Mouse (Mus musculus) left cerebral cortex, postnatal 4 days (tissue): Measurements from ENCODE around the gene Zfp385a. TPM values are rescaled to one million over a fixed set of nuclear protein-coding genes. Genes with fewer than 3 reads are reported as not detected.
"Not testable (repeated sequence)": the region's sequence is repeated elsewhere in the genome, so short reads cannot be mapped to it uniquely, and the experiment has no call there.

Experiments used
- DNase-seq: peaks from one replicate; pipeline ENCODE4 v3.0.0-alpha.2; 2022
- intact Hi-C: fragments of 180-260 bp; cut with DNase I; formaldehyde crosslinking; loops from one replicate; pipeline ENCODE4 v1.15.1; 2025
- total RNA-seq, 2 experiments: library from RNA; stranded (reverse); gene quantifications; 2 replicates each; pipeline ENCODE4 v1.2.3; 2021

The Zfp385a gene
- total RNA-seq, 2 experiments from 2014 or later: 47.8 to 52.7 TPM

DNA sequence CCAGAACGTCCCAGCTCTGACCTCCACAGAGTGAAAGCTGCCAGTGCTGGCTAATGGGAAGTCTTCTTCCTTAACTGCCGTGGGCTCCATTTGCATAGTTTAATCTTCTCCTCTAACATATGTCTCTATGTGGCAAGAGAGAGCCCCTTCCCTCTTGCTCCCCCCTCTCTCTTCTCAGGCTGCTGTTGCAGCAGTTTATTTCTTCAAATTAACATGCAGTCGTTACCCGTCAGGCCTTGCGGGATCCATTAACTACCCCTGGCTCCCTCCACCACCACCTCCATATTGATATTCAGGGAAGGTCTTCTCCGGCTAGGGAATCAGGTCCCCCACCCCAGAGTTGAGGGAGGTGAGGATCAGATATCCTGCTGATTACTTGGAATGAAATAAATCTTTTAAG is 42.6 kb downstream of the Zfp385a start:
- DNase-seq: no peak
- intact Hi-C loops: no loop called here

DNA sequence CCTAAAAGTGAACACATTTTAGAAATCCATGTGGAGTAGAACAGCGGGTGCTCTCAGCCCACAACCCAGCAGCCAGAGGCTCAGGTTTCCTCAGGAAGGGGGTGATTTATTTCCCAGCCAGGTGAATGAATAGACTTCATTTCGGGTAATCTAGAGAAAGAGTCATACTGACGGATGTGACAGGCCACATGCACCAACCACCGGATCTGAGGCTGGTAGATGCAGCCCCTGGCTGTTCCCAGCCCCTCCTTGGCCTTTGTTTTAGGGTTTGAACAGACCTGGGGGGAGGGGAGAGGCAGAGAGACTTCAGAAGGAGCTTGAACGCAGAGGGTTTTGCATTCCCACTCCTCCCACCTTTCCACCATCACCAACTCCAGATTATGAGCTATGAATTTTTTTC is 44.0 kb downstream of the Zfp385a start:
- DNase-seq: no peak
- intact Hi-C loops: no loop called here

DNA sequence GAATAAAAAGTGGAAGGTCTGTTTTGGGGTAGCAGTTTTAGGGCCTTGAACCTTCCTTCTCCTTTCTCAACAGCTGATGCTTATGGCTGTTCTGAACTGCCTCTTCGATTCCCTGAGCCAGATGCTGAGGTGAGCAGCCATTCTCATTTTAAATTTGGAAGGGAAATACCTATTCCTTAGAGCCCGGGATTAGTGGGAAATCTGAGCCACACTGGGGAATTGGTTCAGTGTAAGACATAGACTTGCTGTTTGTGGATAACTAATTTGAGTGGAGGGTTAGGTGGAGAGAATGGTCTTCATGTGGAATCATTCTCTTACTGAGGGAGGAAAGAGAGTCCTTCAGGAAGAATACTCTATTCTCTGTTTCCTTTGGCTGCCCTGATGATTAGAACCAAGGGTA is 45.2 kb downstream of the Zfp385a start:
- intact Hi-C loops: no loop called here
- DNase-seq: no peak

DNA sequence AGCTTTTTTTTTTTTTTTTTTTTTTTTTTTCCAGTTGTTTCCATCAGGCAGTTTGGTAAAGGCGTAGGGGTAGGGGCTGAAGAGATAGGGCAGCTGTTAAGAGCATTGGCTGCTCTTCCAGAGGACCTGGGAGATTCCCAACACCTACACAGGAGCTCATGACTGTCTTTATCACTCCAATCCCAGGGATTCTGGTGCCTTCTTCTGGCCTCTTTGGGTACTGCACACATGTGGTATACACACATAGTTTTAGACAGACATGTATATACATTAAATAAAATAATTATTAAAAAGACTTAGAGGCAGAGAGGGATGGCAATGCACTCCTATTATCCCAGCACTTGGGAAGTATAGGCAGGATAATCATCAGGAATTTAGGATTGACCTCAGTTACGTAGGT is 46.5 kb downstream of the Zfp385a start:
- no peak for DNase-seq
- intact Hi-C loops: no loop called here

DNA sequence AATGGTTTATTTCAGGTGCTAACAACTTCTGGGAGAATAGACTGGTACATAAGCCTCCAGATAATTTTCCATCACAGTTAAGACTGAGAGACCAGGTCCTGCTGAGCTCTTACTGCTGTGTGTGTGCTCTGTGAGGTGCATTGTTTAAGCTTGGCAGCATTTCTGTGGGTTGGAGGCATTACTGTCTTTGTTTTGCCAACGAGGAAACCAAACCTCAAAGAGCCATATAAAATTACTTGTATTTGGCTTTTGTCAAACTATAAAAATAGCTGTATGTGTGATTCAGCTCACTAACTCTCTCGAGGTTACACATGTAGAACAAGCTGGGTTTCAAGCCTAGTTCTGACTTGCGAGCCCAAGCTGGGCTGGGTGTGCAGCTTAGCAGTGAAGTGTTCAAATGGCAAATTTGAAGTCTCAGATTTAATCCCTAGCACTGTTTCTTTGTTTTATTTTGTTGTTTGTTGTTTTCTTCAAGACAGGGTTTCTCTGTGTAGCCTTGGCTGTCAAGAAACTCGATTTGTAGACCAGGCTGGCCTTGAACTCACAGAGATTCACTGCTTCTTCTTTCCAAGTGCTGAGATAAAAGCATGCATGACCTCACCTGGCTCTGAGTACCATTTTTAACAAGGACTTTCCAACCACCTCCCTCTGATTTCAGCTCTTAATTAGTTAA is 47.1 kb downstream of the Zfp385a start:
- DNase-seq: no peak
- intact Hi-C loops: no loop called here

DNA sequence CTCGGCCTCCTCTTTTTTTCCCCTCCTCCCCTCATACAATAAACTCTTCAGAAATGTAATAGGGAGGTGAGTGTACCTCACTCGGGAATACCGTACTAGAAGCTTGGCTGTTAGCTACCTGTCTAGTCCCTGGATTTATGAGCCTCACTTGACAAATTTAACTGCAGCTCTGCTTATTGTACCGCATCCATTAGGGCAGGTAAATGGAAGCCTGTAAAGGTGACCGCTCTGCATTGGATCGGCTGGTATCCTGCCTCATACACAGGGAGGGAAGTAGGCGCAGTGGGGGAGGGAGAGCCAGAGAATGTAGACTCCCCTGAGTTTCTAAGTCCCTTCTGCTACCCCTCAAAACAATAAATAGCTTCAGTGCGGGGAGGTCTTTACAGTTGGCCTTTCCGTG is 49.0 kb downstream of the Zfp385a start:
- intact Hi-C loops: no loop called here
- DNase-seq: no peak

DNA sequence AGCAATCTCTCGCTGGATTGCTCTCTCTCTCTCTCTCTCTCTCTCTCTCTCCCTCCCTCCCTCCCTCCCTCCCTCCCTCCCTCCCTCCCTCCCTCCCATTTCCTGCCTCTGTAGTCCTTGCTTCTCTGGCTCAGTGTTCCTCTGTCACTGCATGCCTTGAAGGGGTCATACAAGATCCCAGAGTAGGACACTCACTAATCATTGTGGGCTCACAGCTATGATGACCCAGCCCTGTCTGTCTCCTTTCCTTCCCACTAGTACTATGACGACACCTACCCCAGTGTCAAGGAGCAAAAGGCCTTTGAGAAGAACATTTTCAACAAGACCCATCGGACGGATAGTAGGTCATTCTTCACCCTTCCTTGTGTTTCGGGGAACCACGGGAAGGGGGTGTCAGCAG is 49.5 kb downstream of the Zfp385a start:
- no peak for DNase-seq
- intact Hi-C loops: no loop called here

DNA sequence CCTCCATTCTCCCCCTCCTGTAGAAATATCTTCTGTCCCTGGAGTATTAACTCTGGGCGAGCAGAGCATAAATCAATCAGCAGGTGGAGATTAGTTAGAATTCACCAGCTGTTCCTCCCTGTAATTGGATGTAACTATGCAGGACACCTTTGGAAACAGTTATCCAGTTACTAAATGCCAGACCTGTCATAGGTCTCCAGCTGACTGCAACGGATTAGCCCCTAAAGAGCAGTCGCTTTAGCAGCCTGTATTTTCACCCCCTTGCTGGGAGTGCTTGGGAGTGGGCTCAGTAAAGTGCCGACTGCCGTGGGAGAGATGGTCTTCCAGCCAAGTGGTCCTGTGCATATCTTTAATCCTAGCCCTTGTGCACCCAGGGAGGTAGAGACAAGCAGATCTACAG is 50.3 kb downstream of the Zfp385a start:
- intact Hi-C loops: no loop called here

DNA sequence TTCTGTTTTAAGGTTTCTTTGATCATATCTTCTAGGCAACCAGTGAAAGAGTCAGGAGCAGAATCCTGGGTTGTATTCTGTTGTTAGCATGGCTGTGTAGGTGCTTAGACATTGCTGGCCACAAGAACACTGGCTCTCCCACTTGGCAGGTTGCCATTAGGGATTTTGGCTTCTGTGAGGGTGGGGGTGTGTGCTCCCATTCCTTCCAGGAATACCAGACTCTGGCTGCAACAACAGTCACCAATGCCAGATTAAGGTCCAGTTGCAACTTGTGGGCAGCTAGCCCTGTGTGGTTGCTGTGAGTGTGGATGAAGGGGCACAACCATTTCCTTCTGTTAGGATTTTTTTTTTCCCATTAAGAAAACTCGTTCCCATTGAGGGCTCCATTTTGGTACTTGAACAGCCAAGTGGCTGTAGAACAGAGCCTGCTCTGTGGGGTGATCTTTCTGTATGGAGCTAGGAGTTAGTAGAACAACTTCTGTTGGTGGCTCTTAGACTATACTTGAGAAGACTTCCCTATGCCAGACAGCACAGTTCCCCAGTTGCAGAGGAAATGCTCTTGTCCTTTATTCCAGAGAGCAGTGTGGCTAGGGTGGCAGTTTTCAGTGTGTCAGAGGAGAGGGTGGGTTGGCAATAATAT is 54.0 kb downstream of the Zfp385a start:
- intact Hi-C loops: no loop called here
- peak; percentile 80 for DNase-seq

More for the DNA sequence above, 50.3 kb downstream of the Zfp385a start:
- DNase-seq: no peak

DNA sequence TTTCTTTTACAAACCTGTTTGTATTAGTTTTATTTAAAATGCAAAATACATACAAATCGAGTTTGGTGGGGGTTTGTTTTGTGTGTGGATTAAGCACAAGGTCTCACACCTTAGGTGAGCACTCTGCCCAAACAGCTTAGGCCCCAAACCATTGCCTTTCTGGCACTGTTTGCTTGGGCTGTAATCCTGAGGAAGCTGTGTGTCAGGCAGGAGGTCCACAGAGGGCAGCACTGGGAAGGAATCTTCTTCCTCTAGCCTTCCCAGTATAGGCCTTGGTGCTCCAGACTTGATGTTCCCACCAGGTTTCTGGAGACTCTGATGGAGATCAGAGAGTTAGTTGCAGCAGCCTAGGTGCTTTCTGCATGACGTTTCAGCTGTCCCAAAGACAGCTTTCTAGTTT is 55.2 kb downstream of the Zfp385a start:
- intact Hi-C loops: no loop called here
- DNase-seq: no peak

DNA sequence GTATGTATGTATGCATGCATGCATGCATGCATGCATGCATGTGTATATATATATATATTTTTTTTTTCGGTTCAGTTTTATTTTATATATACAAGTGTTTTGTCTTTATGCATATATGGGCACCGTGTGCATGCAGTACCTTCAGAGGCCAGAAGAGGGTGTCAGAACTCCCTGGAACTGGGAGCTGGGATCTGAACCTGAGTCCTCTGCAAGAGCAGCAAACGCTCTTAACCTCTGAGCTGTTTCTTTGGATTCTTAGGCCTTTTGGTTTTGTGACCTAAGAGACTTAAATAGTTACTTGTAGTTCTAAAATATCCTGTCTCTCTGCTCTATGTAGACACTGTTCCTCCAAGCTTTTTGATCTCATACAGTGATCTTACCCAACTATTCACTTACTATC is 55.8 kb downstream of the Zfp385a start:
- DNase-seq: peak; percentile 44
- intact Hi-C loops: no loop called here

DNA sequence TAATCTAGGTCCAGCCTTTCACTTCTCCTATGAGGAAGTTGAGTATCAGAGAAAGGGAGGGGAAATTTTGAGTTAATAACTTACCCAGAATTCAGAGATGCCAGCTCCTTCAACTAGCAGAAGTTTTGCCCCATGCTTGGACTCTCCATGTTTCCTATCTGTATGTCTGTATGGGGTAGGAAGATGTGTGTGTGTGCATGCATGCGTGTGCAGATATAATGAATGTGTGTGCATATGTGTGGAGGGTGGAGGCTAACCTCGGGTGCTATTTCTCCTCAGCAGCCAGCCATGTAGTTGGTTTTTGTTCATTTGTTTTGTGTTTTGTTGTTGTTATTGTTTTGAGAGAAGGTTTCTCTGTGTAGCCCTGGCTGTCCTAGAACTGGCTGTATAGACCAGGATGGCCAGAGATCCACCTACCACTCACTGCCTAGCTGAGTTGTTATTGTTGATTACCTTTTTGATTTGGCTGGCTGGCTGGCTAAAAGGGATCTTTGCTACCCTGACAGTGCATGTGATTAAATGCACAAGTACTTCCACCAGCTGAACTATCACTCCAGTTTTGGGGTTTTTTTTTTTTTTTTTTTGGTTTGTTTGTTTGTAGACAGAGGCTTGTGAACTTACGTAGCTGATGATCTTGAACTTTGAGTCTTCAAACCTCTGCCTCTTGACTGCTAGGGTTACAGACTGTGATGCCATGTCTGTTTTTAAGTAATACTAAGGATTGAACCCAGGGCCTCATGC is 58.3 kb downstream of the Zfp385a start:
- intact Hi-C loops: no loop called here
- DNase-seq: no peak

DNA sequence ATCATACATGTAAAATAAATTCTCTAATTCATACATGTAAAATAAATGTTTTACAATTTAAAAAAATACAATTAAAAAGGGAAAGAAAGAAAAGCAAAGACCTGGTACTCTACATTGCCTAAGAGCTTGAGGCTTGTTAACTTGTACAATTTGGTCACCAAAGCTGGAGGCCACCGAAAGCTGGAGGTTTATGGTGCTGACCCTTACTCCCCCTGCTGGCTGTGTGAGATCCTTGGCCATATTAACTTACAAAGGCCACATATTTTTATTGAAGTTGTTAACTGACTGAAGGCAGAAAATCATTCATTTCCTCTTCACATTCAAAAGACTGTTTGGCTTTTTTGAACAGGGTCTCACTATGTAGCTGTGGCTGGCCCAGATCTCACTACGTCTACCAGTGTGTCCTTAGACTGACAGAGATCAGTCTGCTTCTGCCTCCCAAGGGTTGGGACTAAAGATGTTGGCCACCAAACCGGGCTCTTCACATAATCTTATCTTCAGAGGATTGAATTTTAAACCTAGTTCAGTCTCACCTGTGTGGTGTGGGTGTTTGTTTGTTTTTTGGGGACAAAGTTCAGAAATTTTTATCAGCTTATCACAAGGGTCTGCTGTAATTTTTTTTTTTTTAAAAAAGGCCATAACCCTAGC is 59.0 kb downstream of the Zfp385a start:
- intact Hi-C loops: no loop called here
- DNase-seq: peak; percentile 24

DNA sequence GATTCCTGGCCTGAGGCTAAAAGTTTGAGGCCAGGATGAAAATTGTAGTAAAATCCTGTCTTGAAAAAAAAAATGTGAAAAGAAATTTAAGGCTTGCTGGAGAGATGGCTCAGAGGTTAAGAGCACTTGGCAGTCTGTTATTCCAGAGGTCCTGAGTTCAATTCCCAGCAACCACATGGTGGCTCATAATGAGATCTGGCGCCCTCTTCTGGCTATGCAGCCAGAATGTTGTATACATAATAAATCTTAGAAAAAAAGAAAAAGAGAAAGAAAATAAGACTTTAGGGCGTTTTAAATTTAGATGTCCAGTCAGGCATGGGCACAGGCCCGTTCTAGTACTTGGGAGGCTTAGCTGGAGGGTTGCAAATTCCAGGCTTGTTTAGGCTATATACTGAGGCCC is 60.1 kb downstream of the Zfp385a start:
- intact Hi-C loops: no loop called here
- DNase-seq: no peak

DNA sequence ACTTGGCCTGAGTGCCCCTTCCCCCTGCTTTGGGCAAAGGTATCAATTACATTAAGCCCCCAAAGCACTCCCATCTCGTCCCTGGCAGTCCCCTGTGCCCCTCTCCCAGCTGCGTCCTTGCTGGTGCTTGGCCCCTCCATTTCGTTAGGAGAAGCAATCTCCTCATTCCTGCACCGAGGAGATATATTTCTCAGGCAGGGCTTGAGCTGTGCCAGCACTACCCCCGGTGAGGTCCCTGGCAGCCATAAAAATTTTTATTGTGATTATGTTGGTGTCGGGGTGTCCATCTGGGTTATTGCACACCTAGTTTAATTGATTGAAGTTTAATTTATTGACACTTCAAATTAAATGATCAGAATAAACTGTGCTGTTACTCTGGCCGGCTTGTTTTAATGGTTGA is 61.9 kb downstream of the Zfp385a start:
- intact Hi-C loops: no loop called here
- DNase-seq: no peak

DNA sequence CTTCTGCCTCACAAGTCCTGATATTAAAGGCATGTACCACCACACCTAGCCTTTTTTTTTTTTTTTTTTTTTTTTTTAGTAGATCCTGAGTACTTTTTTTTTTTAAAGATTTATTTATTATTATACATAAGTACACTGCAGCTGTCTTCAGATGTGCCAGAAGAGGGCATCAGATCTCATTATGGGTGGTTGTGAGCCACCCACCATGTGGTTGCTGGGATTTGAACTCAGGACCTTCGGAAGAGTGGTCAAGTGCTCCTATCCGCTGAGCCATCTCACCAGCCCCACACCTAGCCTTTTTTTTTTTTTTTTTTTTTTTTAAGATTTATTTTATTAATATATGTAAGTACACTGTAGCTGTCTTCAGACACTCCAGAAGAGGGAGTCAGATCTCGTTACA is 64.0 kb downstream of the Zfp385a start:
- intact Hi-C loops, DNase-seq: not testable (repeated sequence)

DNA sequence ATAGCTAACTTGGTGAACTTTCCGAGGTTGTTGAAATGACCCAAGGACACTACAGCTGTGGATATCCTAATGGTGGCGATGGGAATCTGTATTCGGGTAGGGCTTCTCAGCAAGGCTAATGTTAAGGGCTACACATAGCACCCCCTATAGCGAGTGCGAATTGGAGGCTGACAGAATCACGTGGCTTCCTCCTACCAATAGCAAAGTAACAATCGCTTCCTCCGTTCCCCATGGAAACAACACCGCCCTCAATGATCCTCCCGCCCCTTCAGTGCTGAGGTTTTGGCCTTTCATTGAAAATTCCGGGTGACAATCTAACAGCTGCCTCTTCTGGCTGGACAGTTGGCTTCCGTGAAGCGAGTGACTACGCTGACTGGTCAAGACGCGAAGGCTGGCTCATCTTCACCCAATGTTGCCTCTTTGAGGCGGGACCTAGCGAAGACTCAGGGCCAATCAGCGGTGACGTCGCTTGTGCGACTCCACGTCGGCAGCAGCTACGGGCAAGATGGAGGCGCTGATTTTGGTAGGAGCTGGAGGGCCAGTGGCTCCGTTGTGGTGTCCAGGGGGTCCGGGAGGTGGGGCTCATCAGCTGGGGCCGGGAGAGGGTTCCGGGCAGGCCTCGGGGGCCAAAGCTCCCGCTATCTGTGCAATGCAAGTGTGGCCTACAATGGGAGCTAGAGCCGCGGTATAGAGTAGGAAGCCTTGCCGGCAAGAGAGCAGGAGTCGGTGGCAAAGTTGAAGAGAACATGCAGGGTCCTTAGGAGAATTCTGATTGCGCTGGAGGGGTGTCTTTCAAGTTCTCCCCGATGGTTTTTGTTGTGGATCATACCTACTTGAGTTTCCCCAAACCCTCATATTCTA is 67.2 kb downstream of the Zfp385a start, which contains the start of gene Copz1:
Copz1 (plus strand) TSS at position 296 of the 861 bp plus-strand sequence.
- intact Hi-C loops: no loop called here

DNA sequence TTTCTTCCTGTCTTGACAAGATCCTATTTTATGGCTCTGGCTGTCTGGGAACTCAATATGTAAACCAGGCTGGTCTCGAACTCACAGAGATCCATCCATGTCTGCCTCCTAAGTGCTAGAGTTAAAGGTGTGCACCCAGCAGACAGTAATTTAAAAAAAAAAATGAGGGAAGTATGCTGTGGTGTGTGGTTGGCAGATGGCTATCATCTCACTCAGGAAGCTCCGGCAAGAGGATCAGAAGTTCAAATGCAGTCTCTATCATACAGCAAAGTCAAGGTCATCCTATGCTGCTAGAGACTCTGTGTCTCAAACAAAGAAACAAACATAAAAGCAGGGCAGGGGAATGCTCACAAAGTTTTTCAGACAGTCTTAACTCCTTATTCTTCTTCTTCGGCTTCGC is 71.0 kb downstream of the Zfp385a start:
- intact Hi-C loops: no loop called here
- DNase-seq: no peak

More for the DNA sequence above, 67.2 kb downstream of the Zfp385a start, which contains the start of gene Copz1:
- DNase-seq: peak; percentile 94

DNA sequence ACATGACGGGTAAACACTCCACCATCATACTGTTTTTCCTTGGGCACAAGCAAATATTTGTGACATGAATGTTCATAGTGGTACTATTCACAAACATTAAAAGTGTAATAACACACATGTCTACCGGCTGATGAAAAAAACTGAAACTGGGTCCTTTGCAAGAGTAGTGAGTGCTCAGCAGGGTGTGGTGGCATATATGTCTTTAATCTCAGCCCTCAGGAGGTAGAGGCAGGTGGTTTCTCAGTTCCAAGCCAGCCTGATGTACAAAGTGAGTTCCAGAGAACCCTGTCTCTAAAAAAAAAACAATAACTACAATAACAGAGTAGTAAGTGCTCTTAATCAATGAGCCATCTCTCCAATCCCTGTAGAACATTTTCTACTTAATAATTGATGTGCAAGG is 75.1 kb downstream of the Zfp385a start:
- no peak for DNase-seq
- intact Hi-C loops: no loop called here
